Mouse (Mus musculus) limb, embryonic 13.5 days (tissue): Measurements from ENCODE around the gene Dera. TPM values are rescaled to one million over a fixed set of nuclear protein-coding genes. Genes with fewer than 3 reads are reported as not detected.
A peak's percentile ranks its signal among the peaks of the same experiment; 100 is the strongest.

Source experiments
- ATAC-seq: fragments of 200-750 bp; cut with Nextera tagmentation; 2 replicates; pipeline ENCODE4 v1.8.0; 2017; ENCODE audit warnings: low read depth, moderate number of reproducible peaks, moderate TSS enrichment; ENCODE audit not compliant: low FRiP score
- H3K27ac ChIP-seq: fragments of 300-500 bp; sonication (generic); 2 replicates; pipeline ENCODE4 v1.5.1; 2015; ENCODE audit warnings: inconsistent platforms, mild to moderate bottlenecking, moderate library complexity
- H3K27me3 ChIP-seq: fragments of 300-500 bp; sonication (generic); 2 replicates; pipeline ENCODE4 v1.6.1; 2015; ENCODE audit warnings: mild to moderate bottlenecking, inconsistent platforms
- H3K36me3 ChIP-seq: fragments of 300-500 bp; sonication (generic); 2 replicates; pipeline ENCODE4 v1.6.1; 2015; ENCODE audit warnings: inconsistent platforms, mild to moderate bottlenecking, moderate library complexity
- H3K4me1 ChIP-seq: fragments of 300-500 bp; sonication (generic); 2 replicates; pipeline ENCODE4 v1.6.1; 2015; ENCODE audit warnings: inconsistent platforms
- H3K4me2 ChIP-seq: fragments of 300-500 bp; sonication (generic); replicated peaks from 2 replicates; pipeline ENCODE4 v1.6.1; 2015; ENCODE audit warnings: inconsistent platforms, mild to moderate bottlenecking, moderate library complexity
- H3K4me3 ChIP-seq: fragments of 300-500 bp; sonication (generic); 2 replicates; pipeline ENCODE4 v1.5.1; 2015; ENCODE audit warnings: moderate library complexity, mild to moderate bottlenecking, inconsistent platforms
- H3K9ac ChIP-seq: fragments of 300-500 bp; sonication (generic); 2 replicates; pipeline ENCODE4 v1.6.1; 2015; ENCODE audit warnings: mild to moderate bottlenecking, inconsistent platforms
- H3K9me3 ChIP-seq: fragments of 300-500 bp; sonication (generic); 2 replicates; pipeline ENCODE4 v1.6.1; 2016; ENCODE audit warnings: inconsistent platforms
- WGBS: fragments of 180-500 bp; shearing (Covaris S2); methylation state at CpG from one replicate; pipeline ENCODE4 v1.1.7; 2015; 5-methylcytosine and 5-hydroxymethylcytosine counted together
- polyA plus RNA-seq: library from polyadenylated mRNA; unstranded; fragments of >200 nt; fragmentation: Nextera tagmentation; extraction: Ambion mirVana; gene quantifications from 2 replicates; pipeline ENCODE4 v1.2.1, GENCODE M21; 2015

Dera gene
- polyA plus RNA-seq, 1 experiment from 2014 or later, result 49.0 TPM

DNA sequence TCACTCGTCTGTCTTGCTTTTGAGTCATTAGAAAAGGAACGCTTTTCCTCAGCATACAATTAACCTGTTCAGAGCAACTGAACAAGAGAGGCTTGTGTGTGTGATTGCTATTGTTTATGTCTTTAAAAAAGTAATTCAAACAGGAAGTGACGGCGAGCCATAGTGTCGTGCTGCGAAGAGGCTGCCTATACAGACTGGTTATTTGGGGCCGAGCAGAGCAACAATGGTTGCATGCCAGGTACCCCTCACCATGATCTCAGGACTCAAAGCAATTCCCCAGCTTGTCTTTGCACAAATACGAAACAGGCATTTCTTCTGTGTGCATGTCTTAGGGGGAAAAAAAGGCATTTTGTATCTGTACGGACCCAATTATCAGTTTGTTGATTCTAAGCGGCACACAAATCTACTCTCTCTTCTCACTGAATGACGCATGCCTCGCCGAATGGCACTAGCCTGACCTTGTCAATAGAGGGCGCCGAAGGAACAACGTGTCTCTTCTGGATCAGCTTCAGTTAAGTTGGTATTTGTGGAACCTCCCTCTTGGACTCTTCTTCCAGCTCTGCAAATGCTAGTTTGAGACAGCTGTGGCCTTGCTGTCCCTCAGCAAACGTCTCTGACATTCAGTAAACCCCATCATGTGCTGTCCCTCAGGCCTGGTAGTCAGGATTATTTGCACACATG lies 117.8 kb downstream of the Dera start:
- Histone ChIP-seq H3K4me3 (no peak overlapping the region), H3K27ac (no peak overlapping the region), H3K4me2 (peak overlapping the region; percentile 40), H3K9me3 (no peaks in the 10 kb centered on the region), H3K9ac (no peak overlapping the region), H3K36me3 (no peaks in the 10 kb centered on the region), H3K4me1 (no peaks in the 10 kb centered on the region), H3K27me3 (no peaks in the 10 kb centered on the region)
- ATAC-seq, result no peak
- WGBS, result 41% methylated on average over 17 of the region's 17 CpGs

DNA sequence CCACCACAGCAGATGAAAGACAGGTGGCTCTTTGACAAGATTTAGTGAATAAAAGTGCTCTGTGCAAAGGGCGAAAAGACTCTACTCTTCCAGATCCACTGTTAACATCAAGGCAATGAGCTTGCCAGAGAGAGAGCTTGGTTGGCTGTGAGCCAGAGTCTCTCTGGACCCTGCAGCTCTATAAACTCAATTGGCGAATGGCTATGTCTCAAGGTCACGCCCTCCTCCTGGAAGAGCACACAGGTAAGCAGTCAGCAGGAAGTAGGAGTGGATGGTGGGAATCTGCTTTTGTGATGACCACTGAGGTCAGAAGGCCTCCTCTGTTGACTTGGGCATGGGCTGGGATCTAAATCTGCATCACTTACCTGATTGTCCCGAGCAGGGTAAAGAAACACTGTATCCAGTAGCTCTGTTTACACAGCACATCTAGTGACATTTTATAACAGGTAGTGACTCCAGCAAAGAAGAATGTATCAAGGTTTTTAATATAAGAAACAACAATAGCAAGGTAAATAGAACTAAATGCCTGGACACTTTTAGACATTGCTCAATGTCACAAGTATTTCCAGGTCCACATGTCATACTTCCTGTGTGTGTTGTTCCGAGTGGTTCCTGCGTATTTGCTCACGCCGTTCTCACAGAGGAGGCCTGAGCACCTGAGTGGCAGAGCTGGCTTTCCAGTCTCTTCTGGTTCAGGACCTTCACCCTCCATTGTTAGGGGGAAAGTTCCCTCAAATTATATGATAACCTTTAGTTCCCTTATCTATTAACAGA lies 120.3 kb downstream of the Dera start:
- Histone ChIP-seq H3K27me3 (no peaks in the 10 kb centered on the region), H3K4me1 (no peaks in the 10 kb centered on the region), H3K4me2 (no peak overlapping the region), H3K27ac (no peak overlapping the region), H3K36me3 (no peaks in the 10 kb centered on the region), H3K9ac (no peak overlapping the region), H3K9me3 (no peaks in the 10 kb centered on the region), H3K4me3 (no peak overlapping the region)
- ATAC-seq, result no peak
- WGBS, result 80% methylated on average over 8 of the region's 8 CpGs

DNA sequence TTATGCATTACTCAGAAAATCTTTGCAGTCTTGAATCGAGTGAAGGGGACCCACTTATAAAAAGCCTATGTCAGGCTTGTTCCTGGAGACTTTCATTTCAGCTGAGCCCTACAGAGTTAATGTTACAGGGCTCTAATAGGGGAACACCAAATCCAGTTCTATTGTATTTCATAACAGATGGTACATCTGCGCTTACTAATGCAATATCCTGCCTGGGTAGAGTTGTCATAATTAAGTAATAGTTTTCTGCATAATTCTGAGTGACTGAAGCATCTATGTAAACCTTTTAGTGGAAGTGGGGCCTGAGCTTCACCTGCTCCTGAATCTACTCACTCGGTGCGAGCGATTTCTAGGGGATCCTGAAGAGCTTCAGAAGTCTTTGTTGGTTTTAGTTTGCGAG lies 131.3 kb downstream of the Dera start:
- Histone ChIP-seq H3K9me3 (no peaks in the 10 kb centered on the region), H3K4me1 (no peaks in the 10 kb centered on the region), H3K4me3 (no peak overlapping the region), H3K27me3 (no peaks in the 10 kb centered on the region), H3K27ac (no peak overlapping the region), H3K36me3 (no peaks in the 10 kb centered on the region), H3K4me2 (no peak overlapping the region), H3K9ac (no peak overlapping the region)
- ATAC-seq, result no peak
- 91% methylated on average over 6 of the region's 6 CpGs for WGBS

DNA sequence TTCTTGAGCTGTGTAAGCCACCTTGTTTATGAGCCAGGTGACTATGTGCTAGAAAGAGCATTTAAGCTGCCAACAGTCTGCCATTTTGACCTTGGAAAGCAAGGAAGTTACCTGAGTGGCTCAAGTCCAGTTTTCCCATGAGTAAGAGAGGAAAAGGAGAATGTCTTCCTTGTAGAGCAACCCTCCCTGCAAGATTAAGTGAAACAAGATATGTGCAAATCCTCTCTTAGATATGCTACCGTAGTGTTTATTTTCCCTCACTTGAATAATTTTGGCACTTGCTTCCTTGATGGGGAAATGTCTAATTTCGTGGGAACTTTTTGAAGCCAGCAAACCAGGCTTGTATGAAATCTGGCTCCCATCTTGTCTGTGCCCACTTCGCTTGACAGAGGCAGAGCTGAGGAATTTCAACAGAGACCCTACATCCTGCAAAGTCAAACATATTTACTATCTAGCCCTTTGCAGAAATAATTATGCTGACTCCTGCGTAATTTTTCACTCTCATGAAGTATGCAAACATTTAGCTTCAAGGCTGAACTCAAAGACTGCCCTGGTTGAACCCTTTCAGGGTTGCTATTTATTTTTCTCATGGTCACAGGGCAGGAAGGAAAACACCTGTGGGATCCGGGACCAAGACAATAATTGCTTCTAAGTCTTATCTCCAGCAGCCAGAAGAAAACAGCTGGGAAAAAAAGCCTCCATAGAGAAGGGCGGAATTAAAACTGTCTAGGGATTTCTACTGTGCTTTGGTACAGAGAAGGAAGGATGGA lies 132.0 kb downstream of the Dera start:
- H3K4me3 ChIP-seq, result no peak overlapping the region
- H3K36me3 ChIP-seq, result no peaks in the 10 kb centered on the region
- H3K27ac ChIP-seq, result no peak overlapping the region
- H3K4me1 ChIP-seq, result no peaks in the 10 kb centered on the region
- H3K9me3 ChIP-seq, result no peaks in the 10 kb centered on the region
- 77% methylated on average over 6 of the region's 6 CpGs for WGBS
- H3K27me3 ChIP-seq, result no peaks in the 10 kb centered on the region
- no peak overlapping the region for H3K9ac ChIP-seq
- no peak overlapping the region for H3K4me2 ChIP-seq
- ATAC-seq, result no peak

DNA sequence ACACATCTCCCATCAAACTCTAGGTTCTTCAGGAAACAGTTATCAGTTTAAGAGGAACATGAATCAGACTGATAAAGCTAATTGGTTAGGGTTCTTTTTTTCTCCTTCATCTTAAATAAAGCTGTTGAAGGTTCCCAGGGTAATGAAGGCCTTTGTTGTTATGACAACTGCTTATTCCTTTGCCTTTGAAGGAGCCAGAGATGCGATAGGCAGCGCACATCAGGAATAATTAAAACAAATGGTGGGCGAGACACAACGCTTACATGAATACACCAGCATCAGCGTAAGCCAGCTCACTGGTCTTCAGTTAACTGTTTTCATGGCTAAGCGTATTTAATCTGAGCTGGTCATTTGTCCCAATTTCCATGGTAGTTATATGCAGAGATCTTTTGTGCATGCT lies 132.9 kb downstream of the Dera start:
- no peaks in the 10 kb centered on the region for H3K27me3 ChIP-seq

DNA sequence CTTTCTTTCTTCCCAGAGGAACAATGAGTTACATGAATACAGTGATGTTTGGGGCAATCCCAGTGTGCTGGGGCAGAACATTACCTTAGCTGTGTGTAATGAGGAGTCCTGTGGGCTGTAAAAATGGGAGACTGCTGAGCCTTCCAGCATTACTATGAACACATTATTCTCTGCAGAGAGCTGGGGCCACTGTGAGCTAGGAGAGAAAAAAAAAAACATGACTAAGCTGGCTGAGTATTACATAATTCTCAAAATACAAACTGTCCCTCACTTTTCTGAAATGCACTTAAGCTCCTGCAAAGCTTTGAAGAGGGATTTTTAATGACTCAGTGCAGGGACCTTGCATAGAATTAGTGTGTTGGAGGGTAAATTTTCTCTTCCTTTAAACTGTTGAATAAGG lies 143.3 kb downstream of the Dera start:
- no peaks in the 10 kb centered on the region for H3K9me3 ChIP-seq
- no peak for ATAC-seq
- no peak overlapping the region for H3K27ac ChIP-seq
- H3K4me2 ChIP-seq, result no peak overlapping the region
- no peak overlapping the region for H3K9ac ChIP-seq
- no peaks in the 10 kb centered on the region for H3K36me3 ChIP-seq
- H3K4me1 ChIP-seq, result 0 out of 2 replicates have a peak, but pooled peaks cover 5% of the 10 kb centered on the region
- no peak overlapping the region for H3K4me3 ChIP-seq
- no peaks in the 10 kb centered on the region for H3K27me3 ChIP-seq

More for the DNA sequence above, 132.9 kb downstream of the Dera start:
- ATAC-seq, result no peak
- Histone ChIP-seq H3K36me3 (no peaks in the 10 kb centered on the region), H3K4me3 (no peak overlapping the region), H3K9me3 (no peaks in the 10 kb centered on the region), H3K4me1 (no peaks in the 10 kb centered on the region), H3K27ac (no peak overlapping the region), H3K9ac (no peak overlapping the region), H3K4me2 (no peak overlapping the region)
- 85% methylated on average over 6 of the region's 6 CpGs for WGBS

DNA sequence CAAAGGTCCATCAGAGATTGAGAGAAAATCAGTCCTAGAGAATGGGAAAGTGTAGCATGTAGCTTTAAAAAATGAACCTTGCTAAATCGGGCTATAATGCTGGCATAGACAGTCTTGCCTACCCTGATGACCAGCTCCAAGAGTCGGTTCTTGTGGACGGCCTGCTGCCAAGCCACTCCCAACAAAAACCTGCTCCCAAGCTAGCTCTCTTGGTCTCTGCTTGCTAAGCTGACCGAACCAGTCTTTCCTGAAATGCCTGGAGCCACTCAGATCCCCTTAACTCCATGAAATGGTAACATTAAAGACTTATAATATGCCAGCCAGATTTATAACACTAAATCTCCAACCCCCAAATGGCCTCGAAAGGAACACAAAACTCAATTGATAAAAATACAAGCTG lies 146.9 kb downstream of the Dera start:
- Histone ChIP-seq H3K4me1 (0 out of 2 replicates have a peak, but pooled peaks cover 5% of the 10 kb centered on the region), H3K27ac (no peak overlapping the region), H3K27me3 (no peaks in the 10 kb centered on the region), H3K36me3 (no peaks in the 10 kb centered on the region), H3K9ac (no peak overlapping the region), H3K4me2 (no peak overlapping the region), H3K9me3 (no peaks in the 10 kb centered on the region), H3K4me3 (no peak overlapping the region)
- ATAC-seq, result no peak
- 85% methylated on average over 5 of the region's 5 CpGs for WGBS

Other genes with a start within 250 kb of the Dera start
- gene Eps8, start 99.7 kb upstream of the Dera start, polyA plus RNA-seq, result 29.2 and 31.9 TPM in 2 replicates
- gene Strap, start 19.5 kb upstream of the Dera start, polyA plus RNA-seq, result 174 and 185 TPM in 2 replicates